Mouse (Mus musculus): Measurements from ENCODE around the gene Ano1. TPM values are rescaled to one million over a fixed set of nuclear protein-coding genes. Genes with fewer than 3 reads are reported as not detected.

The Ano1 gene
- polyA plus RNA-seq, 1 experiment from 2014 or later: 14.9 TPM

DNA sequence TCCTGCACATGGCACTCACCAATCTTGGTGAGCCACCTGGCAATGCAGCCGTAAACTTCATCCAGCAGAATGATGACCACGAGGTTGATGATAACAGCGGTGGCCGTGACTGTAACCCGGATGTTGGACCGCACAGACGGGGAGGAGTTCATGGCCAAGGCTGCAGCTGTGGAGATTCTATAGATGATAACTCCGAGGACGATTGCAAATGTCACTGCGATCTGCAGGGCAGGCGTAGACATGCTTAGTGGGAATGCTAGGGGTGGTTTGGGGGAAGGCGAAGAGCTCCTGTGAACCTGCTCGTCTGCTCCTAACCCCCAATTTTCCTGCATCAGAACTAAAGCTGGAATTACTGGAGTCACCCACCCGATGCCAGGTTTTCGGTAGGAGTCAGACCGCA is 140.2 kb downstream of the Ano1 start:
- Histone ChIP-seq H3K27ac (replicated peaks; ENCODE audit: low read depth, low read length) (no peak overlapping the region), H3K9ac (replicated peaks; ENCODE audit: low read length) (no peak overlapping the region), H3K9me3 (ENCODE audit: control insufficient read depth, low read length) (no peaks in the 10 kb centered on the region), H3K27me3 (ENCODE audit: control insufficient read depth, insufficient read depth, low read length) (no peaks in the 10 kb centered on the region), H3K4me1 (ENCODE audit: control insufficient read depth, insufficient read depth, low read length) (no peaks in the 10 kb centered on the region), H3K36me3 (ENCODE audit: control insufficient read depth, insufficient read depth, low read length) (no peaks in the 10 kb centered on the region), H3K4me3 (replicated peaks; ENCODE audit: low read depth, low read length) (no peak overlapping the region), H3K4me2 (ENCODE audit: low read length) (no peak overlapping the region)
- WGBS: 97% methylated on average over 16 of the region's 16 CpGs
- DNase-seq (no peak), ATAC-seq (ENCODE audit: low FRiP score, low TSS enrichment) (no peak)

DNA sequence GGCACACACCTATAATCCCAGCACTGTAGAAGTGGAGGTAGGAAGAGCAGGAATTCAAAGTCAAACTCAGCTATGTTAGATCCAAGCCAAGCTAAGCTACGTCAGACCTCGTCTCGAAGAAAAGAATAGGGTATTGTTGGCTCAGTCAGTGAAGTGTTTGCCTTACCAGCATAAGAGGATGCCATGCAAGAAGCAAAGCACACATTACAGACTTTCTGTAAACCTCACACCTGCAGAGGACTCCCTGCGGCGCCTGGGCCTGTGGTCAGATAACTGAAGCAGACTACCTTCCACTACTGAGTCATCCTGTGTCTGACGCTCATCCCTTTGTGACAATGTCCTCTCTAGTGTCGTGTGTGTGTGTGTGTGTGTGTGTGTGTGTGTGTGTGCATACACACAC is 142.2 kb downstream of the Ano1 start:
- ATAC-seq (ENCODE audit: low FRiP score, low TSS enrichment): no peak
- Histone ChIP-seq H3K27ac (replicated peaks; ENCODE audit: low read depth, low read length) (no peak overlapping the region), H3K4me2 (ENCODE audit: low read length) (no peak overlapping the region), H3K9me3 (ENCODE audit: control insufficient read depth, low read length) (no peaks in the 10 kb centered on the region), H3K4me3 (replicated peaks; ENCODE audit: low read depth, low read length) (no peak overlapping the region), H3K9ac (replicated peaks; ENCODE audit: low read length) (no peak overlapping the region), H3K27me3 (ENCODE audit: control insufficient read depth, insufficient read depth, low read length) (no peaks in the 10 kb centered on the region), H3K4me1 (ENCODE audit: control insufficient read depth, insufficient read depth, low read length) (no peaks in the 10 kb centered on the region), H3K36me3 (ENCODE audit: control insufficient read depth, insufficient read depth, low read length) (no peaks in the 10 kb centered on the region)
- no peak for DNase-seq
- 87% methylated on average over 7 of the region's 7 CpGs for WGBS

DNA sequence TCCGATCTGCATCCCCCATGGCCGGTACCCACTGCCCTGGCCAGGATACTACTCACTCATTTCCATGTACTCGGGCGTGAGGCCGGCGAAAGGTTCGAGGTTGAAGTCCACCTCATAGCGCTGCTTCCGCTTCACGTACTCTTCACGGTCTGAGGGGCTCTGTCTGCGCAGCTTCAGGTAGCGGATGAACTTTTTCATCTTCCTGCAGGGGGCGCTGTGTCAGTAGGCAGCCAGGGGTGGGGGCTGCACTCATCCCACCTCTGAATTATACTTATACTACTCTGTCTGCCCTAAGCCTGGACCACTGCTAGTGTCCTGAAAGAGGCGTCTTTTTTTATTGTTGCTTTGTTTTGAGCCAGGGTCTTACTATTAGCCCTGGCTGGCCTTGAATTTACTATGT is 143.9 kb downstream of the Ano1 start:
- no peak overlapping the region for H3K4me3 ChIP-seq (replicated peaks; ENCODE audit: low read depth, low read length)
- DNase-seq (no peak), ATAC-seq (ENCODE audit: low FRiP score, low TSS enrichment) (no peak)
- WGBS: 92% methylated on average over 15 of the region's 15 CpGs
- no peak overlapping the region for H3K9ac ChIP-seq (replicated peaks; ENCODE audit: low read length)
- no peak overlapping the region for H3K27ac ChIP-seq (replicated peaks; ENCODE audit: low read depth, low read length)
- H3K36me3 ChIP-seq (ENCODE audit: control insufficient read depth, insufficient read depth, low read length): no peaks in the 10 kb centered on the region
- no peaks in the 10 kb centered on the region for H3K4me1 ChIP-seq (ENCODE audit: control insufficient read depth, insufficient read depth, low read length)
- H3K4me2 ChIP-seq (ENCODE audit: low read length): no peak overlapping the region
- no peaks in the 10 kb centered on the region for H3K9me3 ChIP-seq (ENCODE audit: control insufficient read depth, low read length)
- no peaks in the 10 kb centered on the region for H3K27me3 ChIP-seq (ENCODE audit: control insufficient read depth, insufficient read depth, low read length)

DNA sequence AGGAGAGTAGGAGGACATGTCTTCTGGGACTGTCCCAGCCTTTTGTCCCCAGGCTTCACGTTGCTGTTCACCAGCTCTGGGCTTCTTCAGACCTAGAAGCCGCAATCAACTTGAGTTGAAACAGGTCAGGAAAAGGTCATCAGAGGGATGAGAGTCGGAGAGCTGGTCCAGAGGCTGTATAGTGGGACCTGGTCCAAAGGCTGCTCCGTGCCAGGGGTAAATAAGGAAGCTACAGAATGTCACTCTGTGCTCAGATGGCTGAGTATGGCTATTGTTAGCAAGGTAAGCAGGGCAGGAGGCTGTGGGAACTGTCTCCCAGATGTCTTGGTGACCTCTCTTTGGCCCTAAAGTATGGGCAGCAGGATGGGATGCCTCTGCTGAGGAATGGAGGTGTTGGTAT is 147.0 kb downstream of the Ano1 start:
- H3K36me3 ChIP-seq (ENCODE audit: control insufficient read depth, insufficient read depth, low read length): 0 out of 2 replicates have a peak, but pooled peaks cover 4% of the 10 kb centered on the region
- 91% methylated on average over 4 of the region's 4 CpGs for WGBS
- no peaks in the 10 kb centered on the region for H3K9me3 ChIP-seq (ENCODE audit: control insufficient read depth, low read length)
- H3K4me3 ChIP-seq (replicated peaks; ENCODE audit: low read depth, low read length): no peak overlapping the region
- DNase-seq (no peak), ATAC-seq (ENCODE audit: low FRiP score, low TSS enrichment) (no peak)
- H3K27ac ChIP-seq (replicated peaks; ENCODE audit: low read depth, low read length): no peak overlapping the region
- no peaks in the 10 kb centered on the region for H3K27me3 ChIP-seq (ENCODE audit: control insufficient read depth, insufficient read depth, low read length)
- 0 out of 2 replicates have a peak, but pooled peaks cover 4% of the 10 kb centered on the region for H3K4me1 ChIP-seq (ENCODE audit: control insufficient read depth, insufficient read depth, low read length)
- no peak overlapping the region for H3K9ac ChIP-seq (replicated peaks; ENCODE audit: low read length)
- no peak overlapping the region for H3K4me2 ChIP-seq (ENCODE audit: low read length)

DNA sequence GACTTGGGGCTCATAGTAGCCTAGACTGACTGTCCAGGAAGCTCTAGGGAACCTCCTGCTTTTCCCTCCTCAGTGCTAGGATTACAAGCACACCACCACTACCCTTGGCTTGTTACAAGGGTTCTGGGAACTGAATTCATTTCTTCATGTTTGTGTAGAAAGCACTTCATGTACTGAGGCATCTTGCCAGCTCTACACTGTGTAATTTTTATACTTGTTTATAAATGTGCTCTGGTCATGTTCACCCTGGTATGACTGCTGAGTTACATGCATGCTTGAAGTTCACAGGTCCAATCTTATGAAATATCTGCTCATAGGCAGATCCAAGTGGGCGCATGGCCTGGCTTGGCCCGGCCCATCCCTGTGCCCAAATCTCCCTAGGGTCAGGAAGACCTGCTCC is 147.5 kb downstream of the Ano1 start:
- Histone ChIP-seq H3K4me3 (replicated peaks; ENCODE audit: low read depth, low read length) (no peak overlapping the region), H3K9ac (replicated peaks; ENCODE audit: low read length) (no peak overlapping the region), H3K27me3 (ENCODE audit: control insufficient read depth, insufficient read depth, low read length) (no peaks in the 10 kb centered on the region), H3K9me3 (ENCODE audit: control insufficient read depth, low read length) (no peaks in the 10 kb centered on the region), H3K4me1 (ENCODE audit: control insufficient read depth, insufficient read depth, low read length) (0 out of 2 replicates have a peak, but pooled peaks cover 4% of the 10 kb centered on the region), H3K36me3 (ENCODE audit: control insufficient read depth, insufficient read depth, low read length) (0 out of 2 replicates have a peak, but pooled peaks cover 4% of the 10 kb centered on the region), H3K4me2 (ENCODE audit: low read length) (no peak overlapping the region), H3K27ac (replicated peaks; ENCODE audit: low read depth, low read length) (no peak overlapping the region)
- DNase-seq: no peak
- ATAC-seq (ENCODE audit: low FRiP score, low TSS enrichment): no peak
- WGBS: 97% methylated on average over 2 of the region's 2 CpGs

DNA sequence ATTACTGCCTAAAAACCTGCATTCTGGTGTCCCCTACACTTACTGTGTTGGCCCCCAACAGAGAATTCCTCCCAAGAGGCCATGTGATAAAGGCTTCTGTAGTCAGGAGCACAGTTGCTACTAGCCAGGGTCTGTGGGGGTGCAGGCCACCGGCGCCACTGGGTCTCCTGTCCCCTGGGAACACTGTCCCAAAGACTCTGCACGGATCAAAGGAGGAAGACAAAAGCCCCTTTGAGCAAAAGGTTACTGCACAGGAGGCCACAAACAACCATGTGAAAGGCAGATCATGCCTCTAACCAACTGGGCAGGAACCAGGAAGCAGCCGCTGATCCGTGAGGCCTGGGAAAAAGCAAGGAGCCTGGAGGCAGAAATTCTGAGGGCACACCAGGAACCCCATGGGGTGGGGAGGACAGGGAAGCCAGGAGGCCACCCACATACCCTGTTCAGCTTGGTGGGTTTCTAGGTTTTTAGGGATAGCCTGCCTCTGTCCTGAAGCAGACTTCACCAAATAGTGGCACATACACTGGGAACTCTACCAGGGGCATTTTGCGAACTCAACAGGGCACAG is 151.4 kb downstream of the Ano1 start:
- WGBS: 17% methylated on average over 6 of the region's 6 CpGs
- H3K4me1 ChIP-seq (ENCODE audit: control insufficient read depth, insufficient read depth, low read length): 0 out of 2 replicates have a peak, but pooled peaks cover 4% of the 10 kb centered on the region
- H3K9me3 ChIP-seq (ENCODE audit: control insufficient read depth, low read length): no peaks in the 10 kb centered on the region
- 0 out of 2 replicates have a peak, but pooled peaks cover 4% of the 10 kb centered on the region for H3K36me3 ChIP-seq (ENCODE audit: control insufficient read depth, insufficient read depth, low read length)
- no peak overlapping the region for H3K27ac ChIP-seq (replicated peaks; ENCODE audit: low read depth, low read length)
- DNase-seq (no peak), ATAC-seq (ENCODE audit: low FRiP score, low TSS enrichment) (no peak)
- no peak overlapping the region for H3K4me3 ChIP-seq (replicated peaks; ENCODE audit: low read depth, low read length)
- H3K27me3 ChIP-seq (ENCODE audit: control insufficient read depth, insufficient read depth, low read length): no peaks in the 10 kb centered on the region
- no peak overlapping the region for H3K9ac ChIP-seq (replicated peaks; ENCODE audit: low read length)
- no peak overlapping the region for H3K4me2 ChIP-seq (ENCODE audit: low read length)

DNA sequence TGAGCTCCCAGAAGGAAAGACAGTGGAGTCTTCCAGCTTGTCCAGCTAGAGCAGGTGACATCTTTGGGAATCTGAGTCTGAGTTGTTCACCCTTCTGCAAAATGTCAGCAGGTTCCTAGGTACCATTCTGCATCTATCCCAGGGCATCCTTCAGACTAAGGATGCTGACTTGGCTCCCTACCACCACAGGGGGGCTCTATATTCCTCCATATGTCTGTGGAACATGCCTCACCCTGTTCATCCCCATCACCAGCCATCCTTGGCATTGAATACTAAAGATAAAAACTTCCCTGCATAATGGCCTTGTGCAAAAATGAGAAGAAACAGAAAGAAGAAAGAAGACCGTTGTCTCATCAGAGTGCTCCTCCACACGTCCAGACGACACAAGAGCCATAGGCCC is 162.3 kb downstream of the Ano1 start:
- no peaks in the 10 kb centered on the region for H3K27me3 ChIP-seq (ENCODE audit: control insufficient read depth, insufficient read depth, low read length)
- no peak overlapping the region for H3K4me3 ChIP-seq (replicated peaks; ENCODE audit: low read depth, low read length)
- DNase-seq (peak; percentile 72), ATAC-seq (ENCODE audit: low FRiP score, low TSS enrichment) (no peak)
- no peak overlapping the region for H3K4me2 ChIP-seq (ENCODE audit: low read length)
- no peaks in the 10 kb centered on the region for H3K4me1 ChIP-seq (ENCODE audit: control insufficient read depth, insufficient read depth, low read length)
- H3K27ac ChIP-seq (replicated peaks; ENCODE audit: low read depth, low read length): no peak overlapping the region
- H3K36me3 ChIP-seq (ENCODE audit: control insufficient read depth, insufficient read depth, low read length): no peaks in the 10 kb centered on the region
- H3K9ac ChIP-seq (replicated peaks; ENCODE audit: low read length): no peak overlapping the region
- H3K9me3 ChIP-seq (ENCODE audit: control insufficient read depth, low read length): no peaks in the 10 kb centered on the region
- 78% methylated on average over 3 of the region's 3 CpGs for WGBS

DNA sequence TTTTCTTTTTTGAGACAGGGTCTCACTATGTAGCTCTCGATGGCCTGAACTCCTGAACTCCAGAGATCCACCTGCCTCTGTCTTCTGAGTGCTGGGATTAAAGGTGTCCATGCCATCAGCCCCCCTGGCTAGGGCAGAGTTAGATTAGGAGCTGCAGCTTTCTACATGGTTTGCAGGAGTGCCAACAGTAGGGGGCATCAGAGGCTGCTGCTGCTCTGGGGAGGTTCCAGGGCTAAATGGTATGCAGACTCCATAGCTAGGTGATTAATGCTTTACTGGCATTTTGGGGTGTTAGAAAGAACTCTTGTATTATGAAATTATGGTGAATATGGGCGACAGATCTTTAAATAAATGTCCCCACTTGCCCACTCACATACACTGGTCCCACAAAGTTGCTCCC is 164.5 kb downstream of the Ano1 start:
- H3K36me3 ChIP-seq (ENCODE audit: control insufficient read depth, insufficient read depth, low read length): no peaks in the 10 kb centered on the region
- DNase-seq (peak; percentile 73), ATAC-seq (ENCODE audit: low FRiP score, low TSS enrichment) (no peak)
- no peak overlapping the region for H3K4me2 ChIP-seq (ENCODE audit: low read length)
- no peak overlapping the region for H3K9ac ChIP-seq (replicated peaks; ENCODE audit: low read length)
- H3K4me3 ChIP-seq (replicated peaks; ENCODE audit: low read depth, low read length): no peak overlapping the region
- 49% methylated on average over 2 of the region's 2 CpGs for WGBS
- no peak overlapping the region for H3K27ac ChIP-seq (replicated peaks; ENCODE audit: low read depth, low read length)
- H3K4me1 ChIP-seq (ENCODE audit: control insufficient read depth, insufficient read depth, low read length): peaks cover 6% of the 10 kb centered on the region; the same call in 1 of the 2 replicates
- no peaks in the 10 kb centered on the region for H3K27me3 ChIP-seq (ENCODE audit: control insufficient read depth, insufficient read depth, low read length)
- H3K9me3 ChIP-seq (ENCODE audit: control insufficient read depth, low read length): no peaks in the 10 kb centered on the region

DNA sequence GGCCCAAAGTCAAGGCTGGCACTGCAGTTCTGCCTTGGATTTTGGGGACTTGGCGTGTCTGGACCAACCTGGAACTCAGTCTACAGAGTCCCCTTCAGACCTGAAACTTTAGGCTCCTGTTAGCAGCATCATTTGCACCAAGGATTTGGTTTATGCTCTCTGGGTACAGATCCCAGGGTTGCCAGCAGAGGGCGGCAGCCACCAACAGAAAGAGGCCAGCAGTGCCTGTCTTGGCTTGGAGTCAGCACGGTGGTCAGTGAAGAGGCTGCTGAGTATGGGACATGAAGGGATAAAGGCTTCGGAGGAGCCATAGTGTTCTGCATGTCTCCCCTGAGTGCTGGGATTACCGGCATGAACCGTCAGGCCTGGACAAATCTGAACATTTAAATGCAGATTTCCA is 166.1 kb downstream of the Ano1 start:
- WGBS: 7% methylated on average over 6 of the region's 6 CpGs
- Histone ChIP-seq H3K4me2 (ENCODE audit: low read length) (no peak overlapping the region), H3K4me1 (ENCODE audit: control insufficient read depth, insufficient read depth, low read length) (peaks cover 15% of the 10 kb centered on the region), H3K9me3 (ENCODE audit: control insufficient read depth, low read length) (no peaks in the 10 kb centered on the region), H3K27me3 (ENCODE audit: control insufficient read depth, insufficient read depth, low read length) (no peaks in the 10 kb centered on the region), H3K27ac (replicated peaks; ENCODE audit: low read depth, low read length) (no peak overlapping the region), H3K4me3 (replicated peaks; ENCODE audit: low read depth, low read length) (no peak overlapping the region), H3K9ac (replicated peaks; ENCODE audit: low read length) (no peak overlapping the region), H3K36me3 (ENCODE audit: control insufficient read depth, insufficient read depth, low read length) (no peaks in the 10 kb centered on the region)
- peak; percentile 87 for DNase-seq
- ATAC-seq (ENCODE audit: low FRiP score, low TSS enrichment): no peak
